Mouse (Mus musculus): Measurements from ENCODE around the gene Slc35b4.

DNA sequence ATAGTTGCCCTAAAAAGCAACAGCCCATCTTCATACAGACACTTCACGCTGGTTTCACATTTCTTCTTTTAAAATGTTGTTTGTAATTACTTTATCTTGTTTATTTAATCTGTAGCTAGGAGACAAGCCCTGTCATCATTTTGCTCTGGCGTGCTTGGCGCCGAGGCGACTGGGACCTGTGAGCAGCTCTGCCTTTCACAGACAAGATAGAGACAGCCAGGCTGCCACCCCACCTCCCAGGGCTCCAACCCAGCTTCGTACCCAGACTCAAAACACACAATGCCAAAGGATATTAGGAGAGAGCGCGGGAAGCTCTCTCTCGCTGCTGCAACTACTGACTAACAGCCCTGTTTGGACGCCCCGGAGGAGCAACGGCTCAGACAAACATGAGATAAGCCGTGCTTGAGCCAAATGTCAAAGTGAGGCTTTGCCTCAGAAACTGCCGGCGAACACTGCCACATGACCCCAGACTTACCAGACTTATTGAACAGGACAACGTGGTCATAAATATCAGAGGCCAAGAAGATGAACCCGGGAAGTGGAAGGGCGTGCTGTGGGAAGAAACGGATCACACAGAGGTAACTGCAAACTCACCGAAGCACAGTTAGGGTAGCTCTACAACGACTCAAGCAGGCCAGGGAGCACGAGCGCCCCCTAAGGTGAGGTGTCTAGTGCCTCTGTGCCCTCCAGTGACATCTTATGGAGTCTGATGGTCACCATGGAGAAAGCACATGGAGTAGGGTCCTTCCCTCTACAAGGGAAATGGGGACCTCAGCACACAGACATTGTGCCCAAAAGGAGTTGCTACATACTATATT lies 16.7 kb downstream of the Slc35b4 start:
- TF ChIP-seq CTCF (IDR thresholded peaks at IDR 0.05; ENCODE audit: extremely low read depth, insufficient read length, insufficient replicate concordance, low read depth, low read length) (no peak), POLR2A (IDR thresholded peaks at IDR 0.05; ENCODE audit: low read depth, low read length) (no peak)

All from small intestine, adult 2 months (tissue).